Mouse (Mus musculus): ENCODE data around the gene Ssc5d.
"Not testable (repeated sequence)": the region's sequence is repeated elsewhere in the genome, so short reads cannot be mapped to it uniquely, and the experiment has no call there.

The Ssc5d gene

GRCm38 (mm10) chr7:4925441-4926381, at the start of gene Ssc5d:
Ssc5d (plus strand) TSS chr7:4925785.
- in situ Hi-C loops (cut with MseI, MboI): no loop called here

- in situ Hi-C loops (cut with MseI, MboI): no loop called here
Observed at GRCm38 (mm10) chr7:4876753-4877221, 48.8 kb upstream of the Ssc5d start, which contains the start of gene Isoc2a. Isoc2a (plus strand) TSS chr7:4877153.

- in situ Hi-C loops (cut with MseI, MboI): no loop called here
Observed at GRCm38 (mm10) chr7:4877226-4877625, 48.4 kb upstream of the Ssc5d start.

- in situ Hi-C loops (cut with MseI, MboI): no loop called here
Observed at GRCm38 (mm10) chr7:4878186-4878585, 47.4 kb upstream of the Ssc5d start.

GRCm38 (mm10) chr7:4879036-4879435, 46.5 kb upstream of the Ssc5d start:
- in situ Hi-C loops (cut with MseI, MboI): not testable (repeated sequence)

DNA sequence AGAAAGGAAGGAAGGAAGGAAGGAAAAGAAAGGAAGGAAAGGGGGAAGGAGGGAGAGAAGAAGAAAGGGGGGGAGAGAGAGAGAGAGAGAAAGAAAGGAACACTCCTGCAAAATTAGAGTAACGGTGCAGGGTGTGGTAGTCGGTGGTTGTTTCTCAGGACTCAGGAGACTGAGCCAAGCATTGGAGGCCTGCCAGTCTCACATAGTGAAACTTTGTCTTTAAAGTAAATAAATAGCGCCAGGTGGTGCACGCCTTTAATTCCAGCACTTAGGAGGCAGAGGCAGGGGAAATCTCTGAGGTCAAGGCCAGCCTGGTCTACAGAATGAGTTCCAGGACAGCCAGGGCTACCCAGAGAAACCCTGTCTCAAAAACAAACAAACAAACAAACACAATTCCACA, 38.9 kb upstream of the Ssc5d start:
- in situ Hi-C loops (cut with MseI, MboI): no loop called here

GRCm38 (mm10) chr7:4895186-4895585, 30.4 kb upstream of the Ssc5d start:
- in situ Hi-C loops (cut with MseI, MboI): no loop called here

- in situ Hi-C loops (cut with MseI, MboI): no loop called here
Observed at GRCm38 (mm10) chr7:4898851-4899648, 26.5 kb upstream of the Ssc5d start.

GRCm38 (mm10) chr7:4899649-4900522, 25.7 kb upstream of the Ssc5d start:
- in situ Hi-C loops (cut with MseI, MboI): no loop called here

- in situ Hi-C loops (cut with MseI, MboI): no loop called here
Observed at GRCm38 (mm10) chr7:4900523-4900851, 25.1 kb upstream of the Ssc5d start.

- in situ Hi-C loops (cut with MseI, MboI): no loop called here
Observed at GRCm38 (mm10) chr7:4901171-4901570, 24.4 kb upstream of the Ssc5d start.

DNA sequence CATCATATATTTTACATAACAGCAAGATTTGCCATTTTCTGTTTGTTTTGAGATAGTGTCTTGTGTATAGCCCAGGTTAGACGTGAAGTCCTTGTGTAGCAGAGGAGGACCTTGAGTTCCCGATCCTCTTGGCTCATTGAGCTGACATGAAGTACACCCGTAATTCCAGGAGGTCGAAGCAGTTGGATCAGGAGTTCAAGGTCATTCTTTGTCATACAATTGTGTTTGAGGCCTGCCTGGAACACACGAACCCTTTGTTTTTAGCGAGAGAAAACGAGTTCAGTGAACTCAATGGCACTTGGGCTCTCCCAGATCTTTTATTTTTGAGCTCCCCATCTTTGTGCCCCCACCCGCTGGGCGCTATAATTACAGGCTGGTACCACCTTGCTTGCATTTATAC, 23.2 kb upstream of the Ssc5d start:
- in situ Hi-C loops (cut with MseI, MboI): no loop called here

- in situ Hi-C loops (cut with MseI, MboI): no loop called here
Observed at GRCm38 (mm10) chr7:4906466-4906950, 19.1 kb upstream of the Ssc5d start, which contains the start of gene Gm36210. Gm36210 (minus strand) TSS chr7:4906516.

- in situ Hi-C loops (cut with MseI, MboI): no loop called here
Observed at GRCm38 (mm10) chr7:4911561-4911960, 14.0 kb upstream of the Ssc5d start.

- in situ Hi-C loops (cut with MseI, MboI): no loop called here
Observed at GRCm38 (mm10) chr7:4912248-4912647, 13.3 kb upstream of the Ssc5d start.

GRCm38 (mm10) chr7:4915007-4915665, 10.4 kb upstream of the Ssc5d start, which contains the start of gene Zfp628:
Zfp628 (plus strand) TSS chr7:4915217.
- in situ Hi-C loops (cut with MseI, MboI): no loop called here

GRCm38 (mm10) chr7:4915669-4916416, 9.7 kb upstream of the Ssc5d start:
- in situ Hi-C loops (cut with MseI, MboI): no loop called here

GRCm38 (mm10) chr7:4917494-4917893, 8.1 kb upstream of the Ssc5d start:
- in situ Hi-C loops (cut with MseI, MboI): no loop called here

DNA sequence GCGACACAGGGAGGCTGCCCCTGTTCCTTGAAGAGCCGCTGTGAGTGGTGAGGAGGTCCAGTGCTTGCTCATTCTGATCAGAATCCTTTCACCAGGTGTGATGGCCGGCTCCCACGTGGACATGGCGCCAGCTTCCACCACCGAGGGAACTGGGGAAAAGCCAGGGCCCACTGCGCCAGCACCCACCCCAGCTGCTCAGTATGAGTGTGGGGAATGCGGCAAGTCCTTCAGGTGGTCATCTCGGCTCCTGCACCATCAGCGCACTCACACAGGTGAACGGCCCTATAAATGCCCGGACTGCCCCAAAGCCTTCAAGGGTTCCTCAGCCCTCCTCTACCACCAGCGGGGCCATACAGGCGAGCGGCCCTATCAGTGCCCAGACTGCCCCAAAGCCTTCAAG, 6.9 kb upstream of the Ssc5d start:
- in situ Hi-C loops (cut with MseI, MboI): no loop called here

DNA sequence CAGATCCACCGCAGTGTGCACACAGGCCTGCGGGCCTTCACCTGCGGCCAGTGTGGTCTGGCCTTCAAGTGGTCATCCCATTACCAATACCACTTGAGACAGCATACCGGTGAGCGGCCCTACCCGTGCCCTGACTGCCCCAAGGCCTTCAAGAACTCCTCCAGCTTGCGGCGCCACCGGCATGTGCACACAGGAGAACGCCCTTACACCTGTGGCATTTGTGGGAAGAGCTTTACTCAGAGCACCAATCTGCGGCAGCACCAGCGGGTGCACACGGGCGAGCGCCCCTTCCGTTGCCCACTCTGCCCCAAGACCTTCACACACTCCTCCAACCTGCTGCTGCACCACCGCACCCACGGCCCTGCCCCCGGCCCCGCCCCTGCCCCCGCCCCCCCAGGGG, 6.5 kb upstream of the Ssc5d start:
- in situ Hi-C loops (cut with MseI, MboI): no loop called here

All from mouse trophoblast stem cell (cell line).